Mouse (Mus musculus) intestine, embryonic 14.5 days (tissue): ENCODE measurements around the gene Insl5. TPM values are rescaled to one million over a fixed set of nuclear protein-coding genes. Genes with fewer than 3 reads are reported as not detected.

Source experiments
- ATAC-seq: fragments of 200-750 bp; cut with Nextera tagmentation; replicated peaks from 2 replicates; pipeline ENCODE4 v1.8.0; 2017; ENCODE audit warnings: low read depth, moderate number of reproducible peaks, moderate TSS enrichment, moderate library complexity; ENCODE audit not compliant: low FRiP score, low TSS enrichment
- DNase-seq: peaks from one replicate; pipeline ENCODE4 v3.0.0-alpha.2; 2018; ENCODE audit warnings: low spot score
- H3K27ac ChIP-seq: fragments of 300-500 bp; sonication (generic); 2 replicates; pipeline ENCODE4 v1.5.1; 2014; ENCODE audit warnings: low read depth, mild to moderate bottlenecking, control low read depth
- H3K27me3 ChIP-seq: fragments of 300-500 bp; sonication (generic); replicated peaks from 2 replicates; pipeline ENCODE4 v1.6.1; 2014; ENCODE audit warnings: low read length, control low read depth; ENCODE audit not compliant: control insufficient read depth, insufficient read depth
- H3K36me3 ChIP-seq: fragments of 300-500 bp; sonication (generic); 2 replicates; pipeline ENCODE4 v1.6.1; 2014; ENCODE audit warnings: low read length, control low read depth; ENCODE audit not compliant: control insufficient read depth, insufficient read depth
- H3K4me1 ChIP-seq: fragments of 300-500 bp; sonication (generic); replicated peaks from 2 replicates; pipeline ENCODE4 v1.6.1; 2014; ENCODE audit warnings: low read length, control low read depth, mixed read lengths; ENCODE audit not compliant: control insufficient read depth, insufficient read depth
- H3K4me2 ChIP-seq: fragments of 300-500 bp; sonication (generic); 2 replicates; pipeline ENCODE4 v1.6.1; 2014; ENCODE audit warnings: low read length
- H3K4me3 ChIP-seq: fragments of 300-500 bp; sonication (generic); 2 replicates; pipeline ENCODE4 v1.5.1; 2014; ENCODE audit warnings: low read depth, low read length, control low read depth, mixed read lengths
- H3K9ac ChIP-seq: fragments of 300-500 bp; sonication (generic); 2 replicates; pipeline ENCODE4 v1.6.1; 2014; ENCODE audit warnings: mild to moderate bottlenecking, low read length
- H3K9me3 ChIP-seq: fragments of 300-500 bp; sonication (generic); 2 replicates; pipeline ENCODE4 v1.6.1; 2016; ENCODE audit warnings: low read length, control low read depth; ENCODE audit not compliant: control insufficient read depth
- WGBS: fragments of 180-500 bp; shearing (Covaris S2); extraction: QIAGEN DNeasy Blood & Tissue Kit; methylation state at CpG from one replicate; pipeline ENCODE4 v1.1.7; 2014; 5-methylcytosine and 5-hydroxymethylcytosine counted together
- polyA plus RNA-seq: library from polyadenylated mRNA; unstranded; fragments of >200 nt; fragmentation: Nextera tagmentation; extraction: Ambion mirVana; gene quantifications from 2 replicates; pipeline ENCODE4 v1.2.1, GENCODE M21; 2014

The Insl5 gene
- polyA plus RNA-seq, 1 experiment from 2014 or later: not detected

- DNase-seq (no peak), ATAC-seq (no peak)
- Histone ChIP-seq H3K4me2 (no peak overlapping the region), H3K9ac (no peak overlapping the region), H3K4me3 (no peak overlapping the region), H3K27ac (no peak overlapping the region), H3K4me1 (no peaks in the 10 kb centered on the region), H3K27me3 (no peaks in the 10 kb centered on the region), H3K36me3 (no peaks in the 10 kb centered on the region), H3K9me3 (no peaks in the 10 kb centered on the region)
- WGBS: 75% methylated on average over 14 of the region's 14 CpGs
These were observed 12.6 kb upstream of the Insl5 start for GRCm38 (mm10) chr4:103039103-103039837.

DNA sequence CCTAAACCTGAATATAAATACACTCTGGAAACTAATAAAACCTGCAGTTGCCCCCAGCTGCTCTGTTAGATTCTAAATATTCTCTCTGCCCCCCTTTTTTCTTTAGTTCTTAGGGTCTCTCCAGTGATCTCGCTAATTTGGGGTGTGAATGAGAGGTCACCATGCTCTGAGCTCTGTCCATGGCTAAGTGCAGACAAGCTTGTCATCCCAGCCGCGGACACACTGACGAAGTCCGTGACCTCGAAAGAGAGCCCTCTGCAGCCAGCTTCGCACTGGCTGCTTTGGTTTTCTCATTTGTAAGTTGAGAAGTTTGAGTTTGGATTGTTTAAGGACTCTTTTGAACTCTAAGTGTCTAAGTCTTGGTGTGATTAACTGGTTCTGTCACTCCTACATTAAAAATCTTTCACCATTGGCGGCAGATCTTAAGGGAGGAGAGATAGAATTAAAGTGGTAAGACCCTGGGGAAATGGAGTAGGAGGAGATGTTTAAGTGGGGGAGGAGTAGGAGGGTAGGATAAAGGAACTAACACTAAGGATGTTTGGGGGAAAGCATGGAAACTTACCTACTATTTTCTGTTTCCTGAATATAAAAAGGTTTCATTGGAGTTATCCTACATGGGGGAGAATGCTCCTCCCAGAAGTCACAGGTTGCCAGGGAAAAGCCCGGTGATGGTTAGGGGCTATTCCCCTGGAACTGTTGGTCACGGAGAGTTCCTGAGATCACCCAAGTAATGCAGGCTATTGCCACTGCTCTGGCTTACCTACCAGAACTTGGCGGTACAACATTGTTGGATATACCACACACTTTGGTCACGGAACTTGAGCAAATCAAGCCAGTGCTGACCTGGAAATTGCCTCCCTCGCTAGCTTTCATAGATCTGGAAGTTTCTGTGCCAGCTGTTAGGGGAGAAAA lies 1.8 kb upstream of the Insl5 start:
- no peak overlapping the region for H3K27ac ChIP-seq
- no peak overlapping the region for H3K4me3 ChIP-seq
- no peaks in the 10 kb centered on the region for H3K27me3 ChIP-seq
- no peak overlapping the region for H3K4me2 ChIP-seq
- ATAC-seq: no peak
- WGBS: 69% methylated on average over 13 of the region's 13 CpGs
- H3K9ac ChIP-seq: no peak overlapping the region
- H3K4me1 ChIP-seq: no peaks in the 10 kb centered on the region
- H3K9me3 ChIP-seq: no peaks in the 10 kb centered on the region
- DNase-seq: no peak
- H3K36me3 ChIP-seq: no peaks in the 10 kb centered on the region

- H3K4me3 ChIP-seq: no peak overlapping the region
- H3K4me1 ChIP-seq: no peaks in the 10 kb centered on the region
- ATAC-seq (no peak), DNase-seq (no peak)
- no peak overlapping the region for H3K4me2 ChIP-seq
- H3K27me3 ChIP-seq: no peaks in the 10 kb centered on the region
- no peaks in the 10 kb centered on the region for H3K9me3 ChIP-seq
- WGBS: 65% methylated on average over 7 of the region's 7 CpGs
- no peak overlapping the region for H3K9ac ChIP-seq
- no peak overlapping the region for H3K27ac ChIP-seq
- no peaks in the 10 kb centered on the region for H3K36me3 ChIP-seq
These were observed 1.1 kb upstream of the Insl5 start for GRCm38 (mm10) chr4:103027745-103028144.

DNA sequence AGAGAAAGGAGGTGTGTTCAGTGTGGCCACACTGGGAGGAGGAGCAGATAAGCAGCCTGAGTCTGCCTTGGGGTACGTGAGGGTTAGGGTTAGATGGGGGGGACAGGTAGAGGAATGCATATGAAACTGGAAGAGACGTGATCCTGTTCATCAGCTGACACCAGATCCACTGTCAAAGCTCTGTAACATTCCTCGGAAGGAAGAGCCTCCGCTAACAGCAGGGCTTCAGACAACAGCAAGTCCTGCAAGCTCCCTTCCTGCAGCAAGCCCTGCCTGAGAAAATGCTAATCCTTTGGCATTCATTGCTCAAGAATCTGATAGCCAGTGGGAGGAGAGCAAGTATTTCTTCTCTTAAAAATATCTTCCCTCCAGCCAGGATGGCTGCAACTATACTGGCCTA lies 13.2 kb downstream of the Insl5 start:
- Histone ChIP-seq H3K27ac (no peak overlapping the region), H3K27me3 (no peaks in the 10 kb centered on the region), H3K4me3 (no peak overlapping the region), H3K4me1 (peaks cover 5% of the 10 kb centered on the region; the same call in 1 of the 2 replicates), H3K9ac (no peak overlapping the region), H3K9me3 (no peaks in the 10 kb centered on the region), H3K4me2 (peak overlapping the region; percentile 7; the same call in 1 of the 2 replicates), H3K36me3 (no peaks in the 10 kb centered on the region)
- 9% methylated on average over 4 of the region's 4 CpGs for WGBS
- no peak for ATAC-seq
- DNase-seq: no peak

- DNase-seq (peak; percentile 38), ATAC-seq (no peak)
- Histone ChIP-seq H3K4me3 (no peak overlapping the region), H3K27ac (no peak overlapping the region), H3K27me3 (no peaks in the 10 kb centered on the region), H3K36me3 (no peaks in the 10 kb centered on the region), H3K4me2 (no peak overlapping the region), H3K9me3 (no peaks in the 10 kb centered on the region), H3K9ac (no peak overlapping the region), H3K4me1 (peaks cover 8% of the 10 kb centered on the region)
- WGBS: 35% methylated on average over 7 of the region's 7 CpGs
These were observed 14.8 kb downstream of the Insl5 start for GRCm38 (mm10) chr4:103011823-103012222.

DNA sequence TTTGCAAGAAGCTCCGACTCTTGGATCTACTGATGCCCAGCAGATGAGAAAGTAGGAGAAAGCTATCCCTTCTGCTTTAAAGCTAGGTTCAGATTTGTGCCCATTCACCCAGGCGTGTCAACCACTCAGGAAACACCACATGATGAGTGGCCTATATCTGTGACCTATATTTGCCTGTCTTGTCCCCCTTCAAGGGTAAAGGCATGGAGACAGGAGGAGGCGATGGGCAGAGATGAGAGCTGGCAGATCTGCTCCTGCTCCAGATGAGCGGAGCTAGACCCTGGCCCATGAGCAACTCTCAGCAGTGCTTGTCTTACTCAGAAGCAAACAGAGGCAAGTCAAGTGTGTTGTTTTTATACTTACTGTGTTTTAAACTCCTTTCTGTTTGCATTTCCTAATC lies 15.9 kb downstream of the Insl5 start:
- no peak overlapping the region for H3K27ac ChIP-seq
- no peaks in the 10 kb centered on the region for H3K36me3 ChIP-seq
- H3K4me1 ChIP-seq: peaks cover 10% of the 10 kb centered on the region
- H3K4me2 ChIP-seq: no peak overlapping the region
- H3K4me3 ChIP-seq: no peak overlapping the region
- no peaks in the 10 kb centered on the region for H3K27me3 ChIP-seq
- no peak for ATAC-seq
- no peak overlapping the region for H3K9ac ChIP-seq
- no peaks in the 10 kb centered on the region for H3K9me3 ChIP-seq
- WGBS: 89% methylated on average over 4 of the region's 4 CpGs
- DNase-seq: no peak

DNA sequence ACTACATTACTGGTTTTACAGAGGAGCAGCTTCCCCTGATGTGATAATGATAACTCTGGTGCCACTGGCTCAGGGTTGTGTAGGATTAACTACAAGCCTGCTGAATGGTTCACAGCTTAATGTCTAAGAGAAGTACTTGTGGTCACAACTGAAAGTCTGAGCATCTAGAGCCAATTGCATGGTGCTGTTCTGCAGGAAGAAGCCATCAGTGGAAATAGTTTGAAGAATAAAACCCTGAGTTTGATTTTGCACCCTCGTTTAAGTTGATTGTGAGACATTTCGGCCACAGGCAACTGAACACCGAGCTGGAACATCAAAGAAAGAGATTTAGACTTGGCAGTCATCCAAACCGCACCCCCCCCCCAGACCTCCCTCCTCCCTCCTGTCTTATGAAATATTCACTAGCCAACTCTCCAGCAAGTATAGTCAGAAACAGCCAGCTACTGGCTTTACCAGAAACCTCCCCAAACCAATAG lies 19.7 kb downstream of the Insl5 start:
- no peaks in the 10 kb centered on the region for H3K36me3 ChIP-seq
- peak; percentile 52 for DNase-seq
- H3K27me3 ChIP-seq: no peaks in the 10 kb centered on the region
- 30% methylated on average over 4 of the region's 4 CpGs for WGBS
- H3K4me3 ChIP-seq: no peak overlapping the region
- no peak overlapping the region for H3K27ac ChIP-seq
- no peak overlapping the region for H3K9ac ChIP-seq
- no peak overlapping the region for H3K4me2 ChIP-seq
- ATAC-seq: 0 out of 2 replicates have a peak, but pooled peaks have one; percentile 43
- H3K4me1 ChIP-seq: peaks cover 5% of the 10 kb centered on the region; the same call in 1 of the 2 replicates
- no peaks in the 10 kb centered on the region for H3K9me3 ChIP-seq

DNA sequence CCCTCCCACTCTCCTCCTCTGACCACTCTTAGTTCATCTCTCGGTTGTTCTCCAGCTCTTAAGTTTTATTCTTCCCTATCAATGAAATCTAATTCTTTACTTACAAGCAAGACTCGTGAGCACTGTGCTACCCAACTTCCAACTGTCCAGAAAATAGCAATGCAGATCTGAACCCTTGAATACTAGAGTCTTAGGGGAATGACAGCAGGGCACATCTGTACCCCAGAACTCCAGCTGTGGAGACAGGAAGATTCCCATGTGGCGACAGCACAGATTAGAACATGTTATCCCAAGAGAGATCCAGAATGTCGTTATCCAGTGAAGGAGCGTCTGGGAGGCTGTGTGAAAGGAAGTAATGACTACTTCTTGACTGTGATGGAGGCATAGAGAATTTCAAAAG lies 20.4 kb downstream of the Insl5 start:
- no peak overlapping the region for H3K9ac ChIP-seq
- no peaks in the 10 kb centered on the region for H3K36me3 ChIP-seq
- 73% methylated on average over 5 of the region's 5 CpGs for WGBS
- ATAC-seq: no peak
- H3K4me3 ChIP-seq: no peak overlapping the region
- no peak overlapping the region for H3K4me2 ChIP-seq
- no peak for DNase-seq
- peaks cover 5% of the 10 kb centered on the region; the same call in 1 of the 2 replicates for H3K4me1 ChIP-seq
- H3K27me3 ChIP-seq: no peaks in the 10 kb centered on the region
- no peak overlapping the region for H3K27ac ChIP-seq
- H3K9me3 ChIP-seq: no peaks in the 10 kb centered on the region
